Comparison of ENCODE assay signal across 12 mouse cellular contexts in genomic region chr19:5612762-5613411, GRCm38 (mm10).
"Had no signal": no experiment of that assay in that cellular context is flagged by ENCODE, and none has a peak within 500 bp of the region (broad histone marks: within the 10 kb centered on the region; RNA-seq: fewer than 3 reads in every experiment).

No protein-coding gene starts in this region.

- DNase-seq: kidney, adult 2 months; kidney, postnatal 14 days; spleen, adult 18-20 months; thymus, adult 18-20 months; thymus, postnatal 14 days had no signal

- H3K27ac ChIP-seq: kidney, embryonic 15.5 days; limb, embryonic 12.5 days; lung, embryonic 15.5 days; midbrain, embryonic 15.5 days; neural tube, embryonic 12.5 days had no signal

- ATAC-seq: intestine, embryonic 16.5 days; midbrain, embryonic 15.5 days had no signal

- H3K36me3 ChIP-seq: midbrain, embryonic 15.5 days had no signal

- H3K27me3 ChIP-seq: limb, embryonic 12.5 days; lung, embryonic 15.5 days; midbrain, embryonic 15.5 days had no signal

- H3K4me3 ChIP-seq: kidney, embryonic 15.5 days; limb, embryonic 12.5 days; lung, embryonic 15.5 days; midbrain, embryonic 15.5 days; neural tube, embryonic 12.5 days had no signal

- H3K4me2 ChIP-seq: kidney, embryonic 15.5 days; limb, embryonic 12.5 days; lung, embryonic 15.5 days; midbrain, embryonic 11.5 days; midbrain, embryonic 15.5 days; neural tube, embryonic 12.5 days had no signal

- H3K9me3 ChIP-seq: kidney, embryonic 15.5 days; limb, embryonic 12.5 days; lung, embryonic 15.5 days; midbrain, embryonic 15.5 days; neural tube, embryonic 12.5 days had no signal

- H3K9ac ChIP-seq: kidney, embryonic 15.5 days; limb, embryonic 12.5 days; lung, embryonic 15.5 days; midbrain, embryonic 15.5 days; neural tube, embryonic 12.5 days had no signal
